In genomic region chr10:13572003-13572402, GRCm38 (mm10) we compare ENCODE assay signal across 19 mouse cellular contexts. TPM values are rescaled to one million over a fixed set of nuclear protein-coding genes. Genes with fewer than 3 reads are reported as not detected.
A peak's percentile ranks its signal among the peaks of the same experiment; 100 is the strongest.
DNase-seq lines count a peak whose midpoint lies in the region; ATAC-seq lines count a peak whose summit lies in the region.
"Had no signal": no experiment of that assay in that cellular context is flagged by ENCODE, and none has a peak within 500 bp of the region (broad histone marks: within the 10 kb centered on the region; RNA-seq: fewer than 3 reads in every experiment).

No protein-coding gene starts in this region.

- no peak overlapping the region for H3K27ac ChIP-seq in limb, embryonic 11.5 days (replicated peaks; ENCODE audit: low read depth, low read length)
- H3K27ac ChIP-seq in limb, embryonic 10.5 days = no peak overlapping the region
- H3K27ac ChIP-seq: embryonic facial prominence, embryonic 12.5 days; heart, adult 2 months; hindbrain, embryonic 12.5 days; liver, embryonic 15.5 days; midbrain, embryonic 10.5 days; neural tube, embryonic 15.5 days had no signal

- no peak for ATAC-seq in limb, embryonic 11.5 days (ENCODE audit: insufficient number of reproducible peaks, low FRiP score, low TSS enrichment, low read depth)
- ATAC-seq in erythroid progenitor cell, adult 5-6 weeks (replicated peaks; ENCODE audit: low FRiP score, poor library complexity, severe bottlenecking) = no peak
- ATAC-seq: forebrain, postnatal 0 days; inflammation-experienced regulatory T-cells, adult 6 months had no signal

- no peak overlapping the region for H3K4me2 ChIP-seq in limb, embryonic 11.5 days (ENCODE audit: low read depth, severe bottlenecking)
- H3K4me2 ChIP-seq: embryonic facial prominence, embryonic 12.5 days; hindbrain, embryonic 12.5 days; liver, embryonic 15.5 days; neural tube, embryonic 15.5 days had no signal

- no peaks in the 10 kb centered on the region for H3K27me3 ChIP-seq in limb, embryonic 11.5 days (ENCODE audit: control insufficient read depth, insufficient read depth, low read length)
- no peaks in the 10 kb centered on the region for H3K27me3 ChIP-seq in limb, embryonic 10.5 days (ENCODE audit: low read depth, poor library complexity, severe bottlenecking)
- H3K27me3 ChIP-seq: embryonic facial prominence, embryonic 12.5 days; hindbrain, embryonic 12.5 days; liver, embryonic 15.5 days had no signal

- H3K9ac ChIP-seq in limb, embryonic 11.5 days (ENCODE audit: low read length) = no peak overlapping the region
- H3K9ac ChIP-seq: embryonic facial prominence, embryonic 12.5 days; forebrain, postnatal 0 days; hindbrain, embryonic 12.5 days; liver, embryonic 15.5 days; neural tube, embryonic 15.5 days had no signal

- WGBS in limb, embryonic 11.5 days = 39% methylated on average over 10 of the region's 10 CpGs
- WGBS in limb, embryonic 10.5 days = 63% methylated on average over 10 of the region's 10 CpGs

- H3K9me3 ChIP-seq in limb, embryonic 11.5 days (ENCODE audit: control insufficient read depth, low read length) = no peaks in the 10 kb centered on the region
- no peaks in the 10 kb centered on the region for H3K9me3 ChIP-seq in limb, embryonic 10.5 days (replicated peaks)
- H3K9me3 ChIP-seq: embryonic facial prominence, embryonic 12.5 days; hindbrain, embryonic 12.5 days; liver, embryonic 15.5 days; midbrain, embryonic 10.5 days; neural tube, embryonic 15.5 days had no signal

- H3K4me1 ChIP-seq in limb, embryonic 11.5 days (ENCODE audit: control insufficient read depth, insufficient read depth, low read length) = no peaks in the 10 kb centered on the region
- H3K4me1 ChIP-seq in limb, embryonic 10.5 days = no peaks in the 10 kb centered on the region; the same call in 1 of the 2 replicates
- H3K4me1 ChIP-seq: liver, embryonic 15.5 days had no signal

- no peaks in the 10 kb centered on the region for H3K36me3 ChIP-seq in limb, embryonic 11.5 days (ENCODE audit: control insufficient read depth, insufficient read depth, low read length)
- H3K36me3 ChIP-seq in limb, embryonic 10.5 days = no peaks in the 10 kb centered on the region
- H3K36me3 ChIP-seq: embryonic facial prominence, embryonic 12.5 days; hindbrain, embryonic 12.5 days; liver, embryonic 15.5 days; midbrain, embryonic 10.5 days; neural tube, embryonic 15.5 days had no signal

- DNase-seq in adrenal gland, postnatal 36 days = peak; percentile 7
- DNase-seq in adrenal gland, postnatal 25 days = no peak
- peak; percentile 23 for DNase-seq in limb, embryonic 11.5 days (ENCODE audit: low spot score)
- DNase-seq in limb, embryonic 10.5 days (ENCODE audit: low spot score) = no peak
- DNase-seq in brain, adult 2 months (ENCODE audit: low read depth, low spot score) = peak; percentile 29
- DNase-seq in retina, embryonic 14.5 days (ENCODE audit: low spot score) = peak; percentile 35
- no peak for DNase-seq in cerebellum, postnatal 25 days
- DNase-seq: cerebellum, adult 18-20 months; forebrain, postnatal 0 days; gastrocnemius, postnatal 14 days; heart, adult 2 months; thymus, adult 18-20 months had no signal

- no peak overlapping the region for H3K4me3 ChIP-seq in limb, embryonic 11.5 days (ENCODE audit: low read depth, low read length)
- no peak overlapping the region for H3K4me3 ChIP-seq in limb, embryonic 10.5 days
- H3K4me3 ChIP-seq: embryonic facial prominence, embryonic 12.5 days; heart, adult 2 months; hindbrain, embryonic 12.5 days; liver, embryonic 15.5 days; midbrain, embryonic 10.5 days; neural tube, embryonic 15.5 days had no signal

RNA-seq across cellular contexts. Expression of gene Pex3, which starts 19.1 kb away (rescaled TPM):
- 10 to 100 TPM; 30.1 to 38.4 TPM for total RNA-seq in adrenal gland, postnatal 36 days (2021)
- 29.9 and 32.9 TPM in 2 replicates for total RNA-seq in adrenal gland, postnatal 25 days (2021)
- 27.2 and 28.1 TPM in 2 replicates for polyA plus RNA-seq in limb, embryonic 11.5 days (2014; fragmentation: Nextera tagmentation; extraction: Ambion mirVana)
- 16.5 and 18.7 TPM in 2 replicates for polyA plus RNA-seq in limb, embryonic 10.5 days (2016; fragmentation: Nextera tagmentation; extraction: Ambion mirVana)
- total RNA-seq in erythroid progenitor cell, adult 5-6 weeks (2015; ENCODE audit: low replicate concordance) = 9.7 and 16.8 TPM in 2 replicates
- total RNA-seq in erythroid progenitor cell, adult 5-6 weeks (2017; ENCODE audit: low replicate concordance) = 1.8 and 4.0 TPM in 2 replicates

RNA-seq across cellular contexts. Expression of gene Adat2, which starts 19.3 kb away (rescaled TPM):
- total RNA-seq in adrenal gland, postnatal 36 days (2021) = 1 to 10 TPM; 3.0 to 4.1 TPM
- total RNA-seq in adrenal gland, postnatal 25 days (2021) = 3.6 and 3.7 TPM in 2 replicates
- polyA plus RNA-seq in limb, embryonic 11.5 days (2014; fragmentation: Nextera tagmentation; extraction: Ambion mirVana) = 4.3 and 4.9 TPM in 2 replicates
- 5.3 and 6.6 TPM in 2 replicates for polyA plus RNA-seq in limb, embryonic 10.5 days (2016; fragmentation: Nextera tagmentation; extraction: Ambion mirVana)
- 1.1 TPM in 1 of 2 replicates, not detected in the other for total RNA-seq in erythroid progenitor cell, adult 5-6 weeks (2015; ENCODE audit: low replicate concordance)
- 1.2 TPM in 1 of 2 replicates, not detected in the other for total RNA-seq in erythroid progenitor cell, adult 5-6 weeks (2017; ENCODE audit: low replicate concordance)

Comparison
In these comparisons a context has a peak if more than half of its experiments do, and no peak if none do; other contexts are left out.
1. DNase-seq: peak in adrenal gland, postnatal 36 days (2 of 2), limb, embryonic 11.5 days (single experiment), brain, adult 2 months (single experiment) and retina, embryonic 14.5 days (single experiment); none in adrenal gland, postnatal 25 days (single experiment), limb, embryonic 10.5 days (single experiment) and cerebellum, postnatal 25 days (0 of 2).